Mouse (Mus musculus) lung, postnatal 25 days (tissue): ENCODE results near the gene Kazn.
A peak's percentile ranks its signal among the peaks of the same experiment; 100 is the strongest.

ENCODE experiments used
- DNase-seq: peaks from one replicate; pipeline ENCODE4 v3.0.0; 2022; ENCODE audit warnings: low spot score

Kazn gene

GRCm38 (mm10) chr4:142163862-142164261, 75.3 kb downstream of the Kazn start:
- no peak for DNase-seq

GRCm38 (mm10) chr4:142162729-142163128, 76.5 kb downstream of the Kazn start:
- peak; percentile 41 for DNase-seq

- DNase-seq, result no peak
Observed at GRCm38 (mm10) chr4:142162102-142162501, 77.1 kb downstream of the Kazn start.

- DNase-seq, result no peak
Observed at GRCm38 (mm10) chr4:142160041-142160440, 79.2 kb downstream of the Kazn start.

- no peak for DNase-seq
Observed at GRCm38 (mm10) chr4:142156506-142156905, 82.7 kb downstream of the Kazn start.

- DNase-seq, result no peak
Observed at GRCm38 (mm10) chr4:142154246-142154645, 85.0 kb downstream of the Kazn start.

- peak; percentile 82 for DNase-seq
Observed at GRCm38 (mm10) chr4:142153526-142153925, 85.7 kb downstream of the Kazn start.

- no peak for DNase-seq
Observed at GRCm38 (mm10) chr4:142152733-142153422, 86.3 kb downstream of the Kazn start.

- DNase-seq, result no peak
Observed at GRCm38 (mm10) chr4:142150086-142150485, 89.1 kb downstream of the Kazn start.

- no peak for DNase-seq
Observed at GRCm38 (mm10) chr4:142149202-142149601, 90.0 kb downstream of the Kazn start.

- no peak for DNase-seq
Observed at GRCm38 (mm10) chr4:142147671-142148070, 91.5 kb downstream of the Kazn start.

GRCm38 (mm10) chr4:142144096-142144495, 95.1 kb downstream of the Kazn start:
- DNase-seq, result peak; percentile 24

GRCm38 (mm10) chr4:142143290-142143689, 95.9 kb downstream of the Kazn start:
- DNase-seq, result no peak

GRCm38 (mm10) chr4:142139729-142140128, 99.5 kb downstream of the Kazn start:
- DNase-seq, result no peak

GRCm38 (mm10) chr4:142138356-142139099, 100.7 kb downstream of the Kazn start:
- DNase-seq, result no peak

- no peak for DNase-seq
Observed at GRCm38 (mm10) chr4:142136766-142137503, 102.3 kb downstream of the Kazn start.

- no peak for DNase-seq
Observed at GRCm38 (mm10) chr4:142135515-142135914, 103.7 kb downstream of the Kazn start.

GRCm38 (mm10) chr4:142130162-142130561, 109.0 kb downstream of the Kazn start:
- no peak for DNase-seq

GRCm38 (mm10) chr4:142127275-142127788, 111.9 kb downstream of the Kazn start:
- DNase-seq, result no peak

GRCm38 (mm10) chr4:142126641-142127274, 112.4 kb downstream of the Kazn start:
- DNase-seq, result no peak

GRCm38 (mm10) chr4:142121164-142121563, 118.0 kb downstream of the Kazn start:
- DNase-seq, result no peak

- DNase-seq, result no peak
Observed at GRCm38 (mm10) chr4:142118522-142118921, 120.7 kb downstream of the Kazn start.
